Mouse (Mus musculus) adrenal gland, postnatal 14 days (tissue): ENCODE measurements around the gene Ccdc134. TPM values are rescaled to one million over a fixed set of nuclear protein-coding genes. Genes with fewer than 3 reads are reported as not detected.

Experiments used
- DNase-seq: peaks from one replicate; pipeline ENCODE4 v3.0.0; 2021; ENCODE audit warnings: mixed read lengths
- total RNA-seq: library from RNA; stranded (reverse); gene quantifications from 2 replicates; pipeline ENCODE4 v1.2.3, GENCODE M21; 2021

Ccdc134 gene
- total RNA-seq, 1 experiment from 2014 or later, result 6.6 TPM

- no peak for DNase-seq
Measured at GRCm38 (mm10) chr15:82170437-82171377, 43.0 kb downstream of the Ccdc134 start.

GRCm38 (mm10) chr15:82172648-82173047 lies 44.9 kb downstream of the Ccdc134 start:
- DNase-seq, result no peak

- DNase-seq, result peak; percentile 36
Measured at GRCm38 (mm10) chr15:82175091-82175490, 47.4 kb downstream of the Ccdc134 start.

GRCm38 (mm10) chr15:82177743-82178290 lies 50.1 kb downstream of the Ccdc134 start:
- DNase-seq, result no peak

- DNase-seq, result no peak
Measured at GRCm38 (mm10) chr15:82181131-82181530, 53.4 kb downstream of the Ccdc134 start.

- no peak for DNase-seq
Measured at GRCm38 (mm10) chr15:82182311-82182710, 54.6 kb downstream of the Ccdc134 start.

GRCm38 (mm10) chr15:82183596-82183995 lies 55.9 kb downstream of the Ccdc134 start:
- DNase-seq, result no peak

GRCm38 (mm10) chr15:82184183-82184582 lies 56.5 kb downstream of the Ccdc134 start:
- DNase-seq, result no peak

- no peak for DNase-seq
Measured at GRCm38 (mm10) chr15:82184656-82185055, 56.9 kb downstream of the Ccdc134 start.

GRCm38 (mm10) chr15:82185062-82185783 lies 57.5 kb downstream of the Ccdc134 start:
- no peak for DNase-seq

GRCm38 (mm10) chr15:82186131-82186530 lies 58.4 kb downstream of the Ccdc134 start:
- DNase-seq, result no peak

- no peak for DNase-seq
Measured at GRCm38 (mm10) chr15:82186931-82187330, 59.2 kb downstream of the Ccdc134 start.

GRCm38 (mm10) chr15:82187401-82187800 lies 59.7 kb downstream of the Ccdc134 start:
- no peak for DNase-seq

GRCm38 (mm10) chr15:82187924-82188323 lies 60.2 kb downstream of the Ccdc134 start:
- no peak for DNase-seq

- DNase-seq, result peak; percentile 57
Measured at GRCm38 (mm10) chr15:82188481-82189240, 60.9 kb downstream of the Ccdc134 start.

Other genes with a start within 250 kb of the Ccdc134 start
- gene Polr3h, start 201.7 kb upstream of the Ccdc134 start, total RNA-seq, result 18.7 and 23.0 TPM in 2 replicates
- gene Csdc2, start 191.2 kb upstream of the Ccdc134 start, total RNA-seq, result 15.7 and 17.3 TPM in 2 replicates
- gene Pmm1, start 167.0 kb upstream of the Ccdc134 start, total RNA-seq, result 78.7 and 99.0 TPM in 2 replicates
- not detected in 2 replicates for gene 1700029P11Rik, start 147.4 kb upstream of the Ccdc134 start, total RNA-seq
- 120 and 140 TPM in 2 replicates for gene Xrcc6, start 140.1 kb upstream of the Ccdc134 start, total RNA-seq
- 68.4 and 74.8 TPM in 2 replicates for gene Desi1, start 94.1 kb upstream of the Ccdc134 start, total RNA-seq
- 79.0 and 82.3 TPM in 2 replicates for gene Snu13, start 80.3 kb upstream of the Ccdc134 start, total RNA-seq
- not detected in 2 replicates for gene 4930407I10Rik, start 68.8 kb upstream of the Ccdc134 start, total RNA-seq
- gene Mei1, start 57.9 kb upstream of the Ccdc134 start, total RNA-seq, result 1.8 and 2.1 TPM in 2 replicates
- gene Srebf2, start 19.3 kb downstream of the Ccdc134 start, total RNA-seq, result 46.9 and 49.2 TPM in 2 replicates
- 0.44 and 1.1 TPM in 2 replicates for gene Shisa8, start 84.9 kb downstream of the Ccdc134 start, total RNA-seq
- gene Tnfrsf13c, start 96.4 kb downstream of the Ccdc134 start, total RNA-seq, result 1.0 and 6.8 TPM in 2 replicates
- 10.9 and 12.2 TPM in 2 replicates for gene Cenpm, start 116.8 kb downstream of the Ccdc134 start, total RNA-seq
- gene 1500009C09Rik, start 124.5 kb downstream of the Ccdc134 start, total RNA-seq, result 0.49 and 0.74 TPM in 2 replicates
- 6.0 and 6.1 TPM in 2 replicates for gene Sept3, start 147.0 kb downstream of the Ccdc134 start, total RNA-seq
- not detected in 2 replicates for gene Wbp2nl, start 171.0 kb downstream of the Ccdc134 start, total RNA-seq
- 59.5 and 62.1 TPM in 2 replicates for gene Naga, start 211.0 kb downstream of the Ccdc134 start, total RNA-seq
- gene Pheta2, start 211.0 kb downstream of the Ccdc134 start, total RNA-seq, result 1.8 and 2.1 TPM in 2 replicates
- 177 and 179 TPM in 2 replicates for gene Smdt1, start 211.0 kb downstream of the Ccdc134 start, total RNA-seq
- gene Ndufa6, start 226.4 kb downstream of the Ccdc134 start, total RNA-seq, result 659 and 675 TPM in 2 replicates